Comparison of ENCODE assay signal across 23 mouse cellular contexts in genomic region chr1:156197588-156197987, GRCm38 (mm10). TPM values are rescaled to one million over a fixed set of nuclear protein-coding genes. Genes with fewer than 3 reads are reported as not detected.
DNase-seq lines count a peak whose midpoint lies in the region; ATAC-seq lines count a peak whose summit lies in the region.
"Had no signal": no experiment of that assay in that cellular context is flagged by ENCODE, and none has a peak within 500 bp of the region (broad histone marks: within the 10 kb centered on the region; RNA-seq: fewer than 3 reads in every experiment).

No protein-coding gene starts in this region.

- H3K36me3 ChIP-seq in midbrain, embryonic 11.5 days (ENCODE audit: control insufficient read depth, insufficient read depth, low read length), result no peaks in the 10 kb centered on the region; the same call in 1 of the 2 replicates
- H3K36me3 ChIP-seq: embryonic facial prominence, embryonic 15.5 days; forebrain, embryonic 10.5 days; heart, embryonic 10.5 days; hindbrain, embryonic 12.5 days had no signal

- no peak for ATAC-seq in midbrain, embryonic 11.5 days (ENCODE audit: low FRiP score)
- ATAC-seq: hindbrain, embryonic 16.5 days had no signal

- DNase-seq in frontal cortex, adult 2 months (ENCODE audit: extremely low spot score in 1 of 2, low spot score in 1 of 2), result peak; percentile 18 to 28
- no peak for DNase-seq in frontal cortex, postnatal 25 days (ENCODE audit: low spot score in 2 of 2)
- DNase-seq in layer of hippocampus, adult 9-11 months, result peak; percentile 46
- no peak for DNase-seq in layer of hippocampus, postnatal 36 days
- DNase-seq in brain, embryonic 18.5 days (ENCODE audit: low read depth, low spot score), result peak; percentile 39
- no peak for DNase-seq in midbrain, embryonic 11.5 days (ENCODE audit: low spot score, missing footprints)
- DNase-seq: adrenal gland, adult 2 months; adrenal gland, postnatal 25 days; cerebellum, adult 11 months; cerebellum, adult 8-10 months; cerebellum, postnatal 14 days; embryo, embryonic 11 days; gastrocnemius, postnatal 10 days; heart, adult 18-20 months; heart, postnatal 10 days; heart, postnatal 4 days had no signal

- WGBS in midbrain, embryonic 11.5 days, result 85% methylated on average over 4 of the region's 4 CpGs

- H3K9ac ChIP-seq in midbrain, embryonic 11.5 days (ENCODE audit: low read length), result no peak overlapping the region
- H3K9ac ChIP-seq: embryonic facial prominence, embryonic 15.5 days; hindbrain, embryonic 12.5 days had no signal

- H3K4me2 ChIP-seq in midbrain, embryonic 11.5 days, result no peak overlapping the region
- H3K4me2 ChIP-seq: embryonic facial prominence, embryonic 15.5 days; hindbrain, embryonic 12.5 days had no signal

- H3K27ac ChIP-seq in midbrain, embryonic 11.5 days (ENCODE audit: low read depth, low read length), result no peak overlapping the region
- H3K27ac ChIP-seq: embryonic facial prominence, embryonic 15.5 days; forebrain, embryonic 10.5 days; heart, embryonic 10.5 days; hindbrain, embryonic 12.5 days had no signal

- no peaks in the 10 kb centered on the region for H3K27me3 ChIP-seq in midbrain, embryonic 11.5 days (ENCODE audit: control insufficient read depth, insufficient read depth, low read length)

- H3K4me1 ChIP-seq in midbrain, embryonic 11.5 days (ENCODE audit: control insufficient read depth, insufficient read depth, low read length), result peaks cover 6% of the 10 kb centered on the region
- H3K4me1 ChIP-seq: embryonic facial prominence, embryonic 15.5 days had no signal

- H3K4me3 ChIP-seq in midbrain, embryonic 11.5 days (ENCODE audit: low read depth, low read length), result no peak overlapping the region
- H3K4me3 ChIP-seq: embryonic facial prominence, embryonic 15.5 days; erythroblast, embryonic 14.5 days; forebrain, embryonic 10.5 days; heart, embryonic 10.5 days; hindbrain, embryonic 12.5 days had no signal

- H3K9me3 ChIP-seq in midbrain, embryonic 11.5 days (ENCODE audit: control insufficient read depth, low read length), result no peaks in the 10 kb centered on the region
- H3K9me3 ChIP-seq: embryonic facial prominence, embryonic 15.5 days; forebrain, embryonic 10.5 days; heart, embryonic 10.5 days; hindbrain, embryonic 12.5 days had no signal

RNA-seq across cellular contexts. Expression of gene Fam163a, which starts 7.2 kb away (rescaled TPM):
- polyA plus RNA-seq in frontal cortex, adult 2 months (2012; rRNA removed), result 9.6 and 11.8 TPM in 2 replicates
- total RNA-seq in layer of hippocampus, postnatal 36 days (2021), result 10 to 100 TPM; 15.5 to 17.3 TPM
- 5.8 and 6.8 TPM in 2 replicates for polyA plus RNA-seq in midbrain, embryonic 11.5 days (2014; fragmentation: Nextera tagmentation; extraction: Ambion mirVana)
- total RNA-seq: common myeloid progenitor, adult 5-6 weeks had no signal

Comparison
In these comparisons a context has a peak if more than half of its experiments do, and no peak if none do; other contexts are left out.
1. DNase-seq: peak in frontal cortex, adult 2 months (2 of 2), layer of hippocampus, adult 9-11 months (single experiment) and brain, embryonic 18.5 days (single experiment); none in frontal cortex, postnatal 25 days (0 of 2), layer of hippocampus, postnatal 36 days (0 of 2) and midbrain, embryonic 11.5 days (single experiment).